Mouse (Mus musculus): ENCODE results near the gene Rassf6.

DNA sequence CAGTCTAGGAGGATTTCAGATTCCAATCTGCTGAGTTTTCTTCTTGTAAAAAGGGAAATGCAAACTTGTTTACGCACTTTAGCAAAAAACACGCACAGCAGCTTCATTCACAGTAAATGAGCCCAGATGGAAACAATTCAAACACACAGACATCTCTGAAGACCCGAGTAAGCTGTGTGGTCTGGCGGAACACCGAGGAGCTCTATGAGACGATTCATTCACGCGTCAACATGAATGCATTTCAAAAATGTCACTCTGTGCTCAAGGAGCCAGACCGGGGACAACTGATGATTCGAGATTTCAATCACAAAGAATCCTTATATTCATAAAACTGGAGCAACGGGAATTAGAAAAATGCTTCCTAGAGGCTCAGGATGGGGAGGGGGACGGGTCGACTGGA, 15.4 kb upstream of the Rassf6 start:
- TF ChIP-seq CTCF (conservative IDR thresholded peaks at IDR 0.05; ENCODE audit: low read length) (no peak), NANOG (IDR thresholded peaks at IDR 0.05; ENCODE audit: borderline replicate concordance, low read length) (no peak), POU5F1 (IDR thresholded peaks at IDR 0.05; ENCODE audit: borderline replicate concordance, low read length) (no peak)

All from E14TG2a.4 (cell line).